Mouse (Mus musculus) liver, adult 2 months (tissue): Measurements from ENCODE around the gene Lin7c. TPM values are rescaled to one million over a fixed set of nuclear protein-coding genes. Genes with fewer than 3 reads are reported as not detected.

ENCODE experiments used
- DNase-seq: peaks from one replicate; pipeline ENCODE4 v3.0.0-alpha.2; 2011; ENCODE audit warnings: low read depth, low spot score; ENCODE audit errors: extremely low read depth
- H3K27ac ChIP-seq: fragments of 200-500 bp; replicated peaks from 2 replicates; pipeline ENCODE4 v1.5.1; 2012; ENCODE audit warnings: low read depth, mild to moderate bottlenecking, control low read depth, inconsistent platforms, low read length; ENCODE audit not compliant: insufficient read depth
- H3K27me3 ChIP-seq: fragments of 200-500 bp; 2 replicates; pipeline ENCODE4 v1.6.1; 2012; ENCODE audit warnings: mild to moderate bottlenecking, moderate library complexity, low read length, inconsistent platforms; ENCODE audit not compliant: control insufficient read depth, insufficient read depth
- H3K36me3 ChIP-seq: fragments of 200-500 bp; 2 replicates; pipeline ENCODE4 v1.6.1; 2012; ENCODE audit warnings: low read length, inconsistent platforms; ENCODE audit not compliant: control insufficient read depth, insufficient read depth
- H3K4me1 ChIP-seq: fragments of 200-500 bp; 2 replicates; pipeline ENCODE4 v1.6.1; 2011; ENCODE audit warnings: low read length; ENCODE audit not compliant: control insufficient read depth, insufficient read depth
- H3K4me3 ChIP-seq: fragments of 200-500 bp; 2 replicates; pipeline ENCODE4 v1.5.1; 2011; ENCODE audit warnings: low read depth, mild to moderate bottlenecking, control low read depth, low read length, moderate library complexity; ENCODE audit not compliant: insufficient read depth
- H3K79me2 ChIP-seq: fragments of 200-500 bp; 2 replicates; pipeline ENCODE4 v1.6.1; 2012; ENCODE audit warnings: inconsistent platforms, mild to moderate bottlenecking, low read length, moderate library complexity; ENCODE audit not compliant: control insufficient read depth, insufficient read depth
- H3K9ac ChIP-seq: fragments of 200-500 bp; 2 replicates; pipeline ENCODE4 v1.6.1; 2012; ENCODE audit warnings: low read depth, mild to moderate bottlenecking, control low read depth, inconsistent platforms, low read length
- CTCF ChIP-seq: fragments of 200-500 bp; IDR thresholded peaks from 2 replicates; pipeline ENCODE4 v1.5.1; 2011; ENCODE audit warnings: low read depth, low read length, control low read depth
- POLR2A ChIP-seq: fragments of 200-500 bp; IDR thresholded peaks from 2 replicates; pipeline ENCODE4 v1.6.1; 2011; ENCODE audit warnings: low read length, control low read depth; ENCODE audit not compliant: insufficient read depth; ENCODE audit errors: extremely low read depth
- WGBS: fragments of 180-500 bp; shearing (Covaris S2); methylation state at CpG from one replicate; pipeline ENCODE4 v1.1.7; 2018; 5-methylcytosine and 5-hydroxymethylcytosine counted together
- polyA plus RNA-seq: library from polyadenylated mRNA; depleted of rRNA; stranded (reverse); fragments of >200 nt; gene quantifications from 2 replicates; pipeline ENCODE4 v1.2.3, GENCODE M21; 2012
- total RNA-seq: library from RNA; depleted of rRNA; stranded (reverse); fragments of >200 nt; gene quantifications from 2 replicates; pipeline ENCODE4 v1.2.3, GENCODE M21; 2014

The Lin7c gene
- total and polyA plus RNA-seq, 2 experiments, result 5.4 to 35.8 TPM

DNA sequence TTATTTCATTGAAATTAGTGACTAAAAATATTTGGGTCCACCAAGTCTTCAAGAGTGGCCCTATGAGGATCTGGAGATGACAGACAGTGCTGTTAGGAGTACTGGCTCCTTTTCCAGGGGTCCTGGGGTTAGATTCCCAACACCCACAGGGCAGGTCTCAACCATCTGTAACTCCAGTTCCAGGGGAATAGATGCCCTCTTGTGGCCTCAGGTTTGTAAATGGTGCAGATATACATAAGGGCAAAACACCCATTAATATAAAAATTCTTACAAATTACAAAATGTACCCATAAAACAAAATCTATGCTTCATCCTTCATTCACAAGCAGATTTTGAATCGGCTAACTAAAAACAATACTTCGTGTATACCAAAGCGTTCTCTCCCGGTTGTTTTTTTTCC is 585 bp upstream of the Lin7c start:
- Histone ChIP-seq H3K9ac (no peak overlapping the region), H3K79me2 (peaks cover 4% of the 10 kb centered on the region; the same call in 1 of the 2 replicates), H3K4me1 (peaks cover 4% of the 10 kb centered on the region), H3K4me3 (peak overlapping the region; percentile 72; the same call in 1 of the 2 replicates), H3K27ac (no peak overlapping the region), H3K27me3 (no peaks in the 10 kb centered on the region), H3K36me3 (peaks cover 8% of the 10 kb centered on the region)
- WGBS, result 34% methylated on average over 4 of the region's 4 CpGs
- peak; percentile 28 for DNase-seq
- TF ChIP-seq POLR2A (no peak), CTCF (no peak)

GRCm38 (mm10) chr2:109891031-109891430 is 378 bp downstream of the Lin7c start:
- 1% methylated on average over 33 of the region's 34 CpGs for WGBS
- H3K4me3 ChIP-seq, result peak overlapping the region; percentile 72
- H3K9ac ChIP-seq, result peak overlapping the region; percentile 94
- H3K27ac ChIP-seq, result peak overlapping the region; percentile 51
- peak; percentile 50 for DNase-seq
- no peaks in the 10 kb centered on the region for H3K27me3 ChIP-seq
- TF ChIP-seq POLR2A, result no peak
- peaks cover 4% of the 10 kb centered on the region for H3K4me1 ChIP-seq
- peaks cover 4% of the 10 kb centered on the region; the same call in 1 of the 2 replicates for H3K79me2 ChIP-seq
- peaks cover 16% of the 10 kb centered on the region for H3K36me3 ChIP-seq

GRCm38 (mm10) chr2:109891471-109891870 is 818 bp downstream of the Lin7c start:
- peak overlapping the region; percentile 72 for H3K4me3 ChIP-seq
- peaks cover 19% of the 10 kb centered on the region for H3K36me3 ChIP-seq
- peak overlapping the region; percentile 94; the same call in 1 of the 2 replicates for H3K9ac ChIP-seq
- peaks cover 4% of the 10 kb centered on the region; the same call in 1 of the 2 replicates for H3K79me2 ChIP-seq
- peak overlapping the region; percentile 51 for H3K27ac ChIP-seq
- TF ChIP-seq POLR2A (no peak), CTCF (no peak)
- H3K27me3 ChIP-seq, result no peaks in the 10 kb centered on the region
- H3K4me1 ChIP-seq, result peaks cover 4% of the 10 kb centered on the region
- WGBS, result 9% methylated on average over 4 of the region's 4 CpGs
- peak; percentile 52 for DNase-seq

DNA sequence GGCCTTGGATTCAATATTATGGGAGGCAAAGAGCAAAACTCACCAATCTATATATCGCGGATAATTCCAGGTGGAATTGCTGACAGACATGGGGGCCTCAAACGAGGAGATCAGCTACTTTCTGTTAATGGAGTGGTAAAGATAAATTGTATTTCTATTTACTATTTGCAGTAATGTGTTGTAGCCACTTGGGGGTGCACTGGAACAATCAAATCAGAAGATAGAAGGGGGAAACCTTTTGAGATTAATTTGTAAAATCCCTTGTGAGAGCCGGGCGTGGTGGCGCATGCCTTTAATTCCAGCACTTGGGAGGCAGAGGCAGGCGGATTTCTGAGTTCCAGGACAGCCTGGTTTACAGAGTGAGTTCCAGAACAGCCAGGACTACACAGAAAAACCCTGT is 5.7 kb downstream of the Lin7c start:
- TF ChIP-seq CTCF, result peak; percentile 25; the same call in 1 of the 2 replicates
- TF ChIP-seq POLR2A, result no peak
- H3K4me1 ChIP-seq, result peaks cover 3% of the 10 kb centered on the region; the same call in 1 of the 2 replicates
- H3K4me3 ChIP-seq, result no peak overlapping the region
- 77% methylated on average over 7 of the region's 7 CpGs for WGBS
- H3K27me3 ChIP-seq, result no peaks in the 10 kb centered on the region
- no peak for DNase-seq
- peaks cover 47% of the 10 kb centered on the region for H3K36me3 ChIP-seq
- no peak overlapping the region for H3K9ac ChIP-seq
- no peak overlapping the region for H3K27ac ChIP-seq
- no peaks in the 10 kb centered on the region; the same call in 1 of the 2 replicates for H3K79me2 ChIP-seq

DNA sequence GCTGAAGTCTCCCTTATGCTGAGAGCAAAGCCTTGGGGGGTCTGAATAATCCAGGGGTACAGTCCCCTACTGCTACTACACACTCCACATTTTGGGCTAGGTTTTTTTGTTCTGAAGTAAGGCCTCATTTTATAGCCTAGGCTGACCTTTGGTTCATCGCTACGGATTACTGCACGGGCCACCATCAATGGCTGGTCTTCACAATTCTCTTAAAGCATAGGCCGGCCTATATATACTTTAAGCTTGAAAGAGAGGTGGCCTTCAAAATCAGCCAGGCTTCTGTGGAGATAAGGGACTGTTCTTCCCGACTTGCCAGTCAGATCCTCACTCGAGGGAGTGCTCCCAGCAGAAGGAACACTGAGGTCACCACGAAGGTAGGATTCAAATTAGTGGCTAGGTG is 12.2 kb downstream of the Lin7c start:
- H3K27me3 ChIP-seq, result no peaks in the 10 kb centered on the region
- H3K36me3 ChIP-seq, result peaks cover 24% of the 10 kb centered on the region
- H3K79me2 ChIP-seq, result no peaks in the 10 kb centered on the region
- no peak overlapping the region for H3K4me3 ChIP-seq
- WGBS, result 71% methylated on average over 7 of the region's 7 CpGs
- H3K4me1 ChIP-seq, result no peaks in the 10 kb centered on the region
- no peak overlapping the region for H3K27ac ChIP-seq
- TF ChIP-seq CTCF, result no peak
- no peak for TF ChIP-seq POLR2A
- no peak overlapping the region for H3K9ac ChIP-seq
- no peak for DNase-seq

DNA sequence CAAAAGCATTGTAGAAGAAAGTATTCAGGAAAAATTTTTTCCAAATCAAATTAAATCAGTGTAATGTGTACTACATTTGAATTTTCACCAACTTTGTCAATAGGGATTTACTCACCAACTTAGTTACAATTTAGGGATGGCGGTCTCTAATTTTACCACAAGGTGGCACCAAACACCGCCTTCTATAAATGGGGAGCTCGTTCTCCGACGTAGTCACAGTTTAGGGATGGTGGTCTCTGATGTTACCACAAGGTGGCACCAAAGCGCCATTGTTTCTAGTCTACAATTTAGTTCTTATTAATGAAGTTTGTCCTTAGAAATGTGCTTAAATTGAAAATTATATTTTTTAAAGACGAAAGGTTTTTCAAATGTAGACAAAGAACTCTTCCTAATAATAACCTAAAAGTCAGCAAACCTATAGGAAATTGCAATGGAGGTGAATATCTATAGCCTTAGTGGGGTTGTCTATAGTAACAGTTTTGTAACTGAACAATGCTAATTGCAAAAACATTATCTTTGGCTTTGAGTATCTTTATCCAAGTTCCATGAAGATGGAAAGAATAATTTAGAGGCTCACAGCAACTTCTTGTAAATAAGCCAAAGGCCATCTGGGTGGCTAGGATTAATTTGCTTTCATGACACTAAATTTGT is 13.6 kb downstream of the Lin7c start:
- under 1% methylated on average over 7 of the region's 7 CpGs for WGBS
- TF ChIP-seq POLR2A, result no peak
- TF ChIP-seq CTCF, result peak; percentile 71
- Histone ChIP-seq H3K79me2 (no peaks in the 10 kb centered on the region), H3K4me1 (no peaks in the 10 kb centered on the region), H3K4me3 (no peak overlapping the region), H3K27me3 (no peaks in the 10 kb centered on the region), H3K36me3 (peaks cover 17% of the 10 kb centered on the region), H3K27ac (no peak overlapping the region), H3K9ac (no peak overlapping the region)
- peak; percentile 75 for DNase-seq
